Mouse (Mus musculus) liver, embryonic 12.5 days (tissue): ENCODE data around the gene Cbx2. TPM values are rescaled to one million over a fixed set of nuclear protein-coding genes. Genes with fewer than 3 reads are reported as not detected.
A peak's percentile ranks its signal among the peaks of the same experiment; 100 is the strongest.

Source experiments
- ATAC-seq: fragments of 200-750 bp; cut with Nextera tagmentation; 2 replicates; pipeline ENCODE4 v1.8.0; 2017; ENCODE audit warnings: moderate number of reproducible peaks, mild to moderate bottlenecking, moderate library complexity
- H3K27ac ChIP-seq: fragments of 300-500 bp; sonication (generic); 2 replicates; pipeline ENCODE4 v1.5.1; 2016; ENCODE audit warnings: mild to moderate bottlenecking
- H3K27me3 ChIP-seq: fragments of 300-500 bp; sonication (generic); replicated peaks from 2 replicates; pipeline ENCODE4 v1.6.1; 2016; ENCODE audit warnings: mild to moderate bottlenecking, moderate library complexity
- H3K36me3 ChIP-seq: fragments of 300-500 bp; sonication (generic); 2 replicates; pipeline ENCODE4 v1.6.1; 2016; ENCODE audit warnings: mild to moderate bottlenecking, moderate library complexity
- H3K4me1 ChIP-seq: fragments of 300-500 bp; sonication (generic); 2 replicates; pipeline ENCODE4 v1.6.1; 2016
- H3K4me2 ChIP-seq: fragments of 300-500 bp; sonication (generic); 2 replicates; pipeline ENCODE4 v1.6.1; 2016; ENCODE audit warnings: mild to moderate bottlenecking, moderate library complexity
- H3K4me3 ChIP-seq: fragments of 300-500 bp; sonication (generic); 2 replicates; pipeline ENCODE4 v1.5.1; 2016; ENCODE audit warnings: mild to moderate bottlenecking, moderate library complexity
- H3K9ac ChIP-seq: fragments of 300-500 bp; sonication (generic); 2 replicates; pipeline ENCODE4 v1.6.1; 2016; ENCODE audit warnings: mild to moderate bottlenecking, moderate library complexity
- H3K9me3 ChIP-seq: fragments of 300-500 bp; sonication (generic); replicated peaks from 2 replicates; pipeline ENCODE4 v1.6.1; 2016; ENCODE audit warnings: mild to moderate bottlenecking, moderate library complexity
- WGBS: fragments of 180-500 bp; shearing (Covaris S2); methylation state at CpG from one replicate; pipeline ENCODE4 v1.1.7; 2016; ENCODE audit not compliant: insufficient replicate concordance; 5-methylcytosine and 5-hydroxymethylcytosine counted together
- polyA plus RNA-seq: library from polyadenylated mRNA; unstranded; fragments of >200 nt; fragmentation: Nextera tagmentation; extraction: Ambion mirVana; gene quantifications from 2 replicates; pipeline ENCODE4 v1.2.1, GENCODE M21; 2016

Cbx2 gene
- polyA plus RNA-seq, 1 experiment from 2014 or later: 8.6 TPM

GRCm38 (mm10) chr11:119055571-119056131, 32.9 kb downstream of the Cbx2 start:
- Histone ChIP-seq H3K36me3 (no peaks in the 10 kb centered on the region), H3K27ac (no peak overlapping the region), H3K4me2 (peak overlapping the region; percentile 80), H3K27me3 (peaks cover 100% of the 10 kb centered on the region), H3K4me1 (peaks cover 40% of the 10 kb centered on the region), H3K4me3 (peak overlapping the region; percentile 57; the same call in 1 of the 2 replicates), H3K9me3 (no peaks in the 10 kb centered on the region), H3K9ac (no peak overlapping the region)
- no peak for ATAC-seq
- 6% methylated on average over 32 of the region's 32 CpGs for WGBS

- peaks cover 40% of the 10 kb centered on the region for H3K4me1 ChIP-seq
- H3K27ac ChIP-seq: no peak overlapping the region
- H3K27me3 ChIP-seq: peaks cover 100% of the 10 kb centered on the region
- H3K36me3 ChIP-seq: no peaks in the 10 kb centered on the region
- H3K9ac ChIP-seq: peak overlapping the region; percentile 66
- ATAC-seq: no peak
- H3K4me2 ChIP-seq: peak overlapping the region; percentile 80
- H3K9me3 ChIP-seq: no peaks in the 10 kb centered on the region
- peak overlapping the region; percentile 57 for H3K4me3 ChIP-seq
- 1% methylated on average over 64 of the region's 65 CpGs for WGBS
These were observed 33.8 kb downstream of the Cbx2 start for GRCm38 (mm10) chr11:119056301-119057211.

GRCm38 (mm10) chr11:119057291-119057690, 34.5 kb downstream of the Cbx2 start:
- no peak for ATAC-seq
- Histone ChIP-seq H3K4me3 (peak overlapping the region; percentile 57), H3K27me3 (peaks cover 100% of the 10 kb centered on the region), H3K27ac (no peak overlapping the region), H3K36me3 (no peaks in the 10 kb centered on the region), H3K4me2 (peak overlapping the region; percentile 80), H3K9me3 (no peaks in the 10 kb centered on the region), H3K4me1 (peaks cover 40% of the 10 kb centered on the region), H3K9ac (peak overlapping the region; percentile 66; the same call in 1 of the 2 replicates)
- 3% methylated on average over 9 of the region's 9 CpGs for WGBS

GRCm38 (mm10) chr11:119058041-119058995, 35.6 kb downstream of the Cbx2 start:
- no peaks in the 10 kb centered on the region for H3K9me3 ChIP-seq
- H3K9ac ChIP-seq: no peak overlapping the region
- H3K4me2 ChIP-seq: peak overlapping the region; percentile 80
- no peak overlapping the region for H3K27ac ChIP-seq
- no peak for ATAC-seq
- H3K27me3 ChIP-seq: peaks cover 100% of the 10 kb centered on the region
- H3K4me1 ChIP-seq: peaks cover 35% of the 10 kb centered on the region
- no peak overlapping the region for H3K4me3 ChIP-seq
- no peaks in the 10 kb centered on the region for H3K36me3 ChIP-seq
- WGBS: 5% methylated on average over 58 of the region's 58 CpGs

GRCm38 (mm10) chr11:119059256-119059655, 36.5 kb downstream of the Cbx2 start:
- Histone ChIP-seq H3K4me3 (no peak overlapping the region), H3K27me3 (peaks cover 100% of the 10 kb centered on the region), H3K36me3 (no peaks in the 10 kb centered on the region), H3K27ac (no peak overlapping the region), H3K9ac (no peak overlapping the region), H3K4me1 (peaks cover 28% of the 10 kb centered on the region), H3K4me2 (no peak overlapping the region), H3K9me3 (no peaks in the 10 kb centered on the region)
- no peak for ATAC-seq
- 5% methylated on average over 3 of the region's 3 CpGs for WGBS

- H3K9ac ChIP-seq: no peak overlapping the region
- H3K4me2 ChIP-seq: no peak overlapping the region
- H3K9me3 ChIP-seq: peaks cover 8% of the 10 kb centered on the region; the same call in 1 of the 2 replicates
- H3K27ac ChIP-seq: no peak overlapping the region
- H3K27me3 ChIP-seq: peaks cover 77% of the 10 kb centered on the region
- H3K36me3 ChIP-seq: no peaks in the 10 kb centered on the region
- WGBS: 76% methylated on average over 8 of the region's 8 CpGs
- H3K4me3 ChIP-seq: no peak overlapping the region
- ATAC-seq: no peak
- no peaks in the 10 kb centered on the region for H3K4me1 ChIP-seq
These were observed 44.1 kb downstream of the Cbx2 start for GRCm38 (mm10) chr11:119066841-119067240.

- Histone ChIP-seq H3K4me1 (no peaks in the 10 kb centered on the region), H3K4me2 (no peak overlapping the region), H3K36me3 (no peaks in the 10 kb centered on the region), H3K9ac (no peak overlapping the region), H3K27me3 (peaks cover 69% of the 10 kb centered on the region), H3K4me3 (no peak overlapping the region), H3K27ac (no peak overlapping the region), H3K9me3 (peaks cover 8% of the 10 kb centered on the region; the same call in 1 of the 2 replicates)
- ATAC-seq: no peak
- WGBS: 53% methylated on average over 7 of the region's 7 CpGs
These were observed 49.5 kb downstream of the Cbx2 start for GRCm38 (mm10) chr11:119072239-119072638.

GRCm38 (mm10) chr11:119072986-119073385, 50.2 kb downstream of the Cbx2 start:
- no peaks in the 10 kb centered on the region for H3K4me1 ChIP-seq
- ATAC-seq: no peak
- H3K9ac ChIP-seq: no peak overlapping the region
- H3K9me3 ChIP-seq: peaks cover 8% of the 10 kb centered on the region; the same call in 1 of the 2 replicates
- H3K4me2 ChIP-seq: no peak overlapping the region
- no peaks in the 10 kb centered on the region for H3K36me3 ChIP-seq
- WGBS: 58% methylated on average over 6 of the region's 6 CpGs
- no peak overlapping the region for H3K4me3 ChIP-seq
- peaks cover 70% of the 10 kb centered on the region for H3K27me3 ChIP-seq
- no peak overlapping the region for H3K27ac ChIP-seq

GRCm38 (mm10) chr11:119073876-119074433, 51.2 kb downstream of the Cbx2 start:
- Histone ChIP-seq H3K36me3 (no peaks in the 10 kb centered on the region), H3K4me2 (no peak overlapping the region), H3K9me3 (peaks cover 8% of the 10 kb centered on the region; the same call in 1 of the 2 replicates), H3K27me3 (peaks cover 74% of the 10 kb centered on the region), H3K4me3 (no peak overlapping the region), H3K9ac (no peak overlapping the region), H3K27ac (no peak overlapping the region), H3K4me1 (peaks cover 7% of the 10 kb centered on the region)
- 60% methylated on average over 6 of the region's 6 CpGs for WGBS
- no peak for ATAC-seq

- H3K27ac ChIP-seq: no peak overlapping the region
- H3K4me3 ChIP-seq: no peak overlapping the region
- H3K27me3 ChIP-seq: peaks cover 84% of the 10 kb centered on the region
- H3K9me3 ChIP-seq: no peaks in the 10 kb centered on the region
- H3K9ac ChIP-seq: no peak overlapping the region
- no peak overlapping the region for H3K4me2 ChIP-seq
- no peak for ATAC-seq
- H3K4me1 ChIP-seq: peaks cover 16% of the 10 kb centered on the region
- H3K36me3 ChIP-seq: peaks cover 4% of the 10 kb centered on the region
- 42% methylated on average over 5 of the region's 5 CpGs for WGBS
These were observed 53.0 kb downstream of the Cbx2 start for GRCm38 (mm10) chr11:119075805-119076204.

- WGBS: 56% methylated on average over 4 of the region's 4 CpGs
- peaks cover 84% of the 10 kb centered on the region for H3K27me3 ChIP-seq
These were observed 55.0 kb downstream of the Cbx2 start for GRCm38 (mm10) chr11:119077755-119078154.

More at GRCm38 (mm10) chr11:119077755-119078154, 55.0 kb downstream of the Cbx2 start:
- Histone ChIP-seq H3K27ac (no peak overlapping the region), H3K36me3 (peaks cover 19% of the 10 kb centered on the region), H3K9ac (no peak overlapping the region), H3K4me2 (no peak overlapping the region), H3K9me3 (no peaks in the 10 kb centered on the region), H3K4me1 (peaks cover 27% of the 10 kb centered on the region), H3K4me3 (no peak overlapping the region)
- ATAC-seq: no peak
